Mouse (Mus musculus) A20 (cell line): ENCODE measurements around the gene Ttyh2.

Experiments
- DNase-seq: peaks from one replicate; pipeline ENCODE4 v3.0.0-alpha.2; 2011; ENCODE audit warnings: low read depth, low spot score

Gene Ttyh2

GRCm38 (mm10) chr11:114706358-114706757 is 31.1 kb downstream of the Ttyh2 start:
- no peak for DNase-seq

- DNase-seq = no peak
Observed at GRCm38 (mm10) chr11:114711393-114711792, 36.2 kb downstream of the Ttyh2 start.

GRCm38 (mm10) chr11:114711861-114712260 is 36.6 kb downstream of the Ttyh2 start:
- DNase-seq = no peak

- no peak for DNase-seq
Observed at GRCm38 (mm10) chr11:114714526-114714925, 39.3 kb downstream of the Ttyh2 start.

- no peak for DNase-seq
Observed at GRCm38 (mm10) chr11:114715531-114715930, 40.3 kb downstream of the Ttyh2 start.

GRCm38 (mm10) chr11:114720535-114720934 is 45.3 kb downstream of the Ttyh2 start:
- DNase-seq = no peak

GRCm38 (mm10) chr11:114722438-114722837 is 47.2 kb downstream of the Ttyh2 start:
- no peak for DNase-seq

- DNase-seq = no peak
Observed at GRCm38 (mm10) chr11:114723030-114723429, 47.8 kb downstream of the Ttyh2 start.

- no peak for DNase-seq
Observed at GRCm38 (mm10) chr11:114724787-114725590, 49.8 kb downstream of the Ttyh2 start.

GRCm38 (mm10) chr11:114726965-114727825 is 52.0 kb downstream of the Ttyh2 start, which contains the start of gene Dnaic2:
Gene Dnaic2, plus strand, starts transcription at chr11:114727408.
- DNase-seq = peak; percentile 56

- DNase-seq = no peak
Observed at GRCm38 (mm10) chr11:114727826-114728186, 52.6 kb downstream of the Ttyh2 start.

- DNase-seq = no peak
Observed at GRCm38 (mm10) chr11:114728333-114728732, 53.1 kb downstream of the Ttyh2 start.

GRCm38 (mm10) chr11:114729832-114730363 is 54.7 kb downstream of the Ttyh2 start:
- no peak for DNase-seq

- peak; percentile 49 for DNase-seq
Observed at GRCm38 (mm10) chr11:114731711-114732110, 56.5 kb downstream of the Ttyh2 start.

GRCm38 (mm10) chr11:114732890-114733289 is 57.7 kb downstream of the Ttyh2 start:
- DNase-seq = no peak

GRCm38 (mm10) chr11:114736111-114736510 is 60.9 kb downstream of the Ttyh2 start:
- peak; percentile 43 for DNase-seq

GRCm38 (mm10) chr11:114736913-114737624 is 61.8 kb downstream of the Ttyh2 start:
- peak; percentile 84 for DNase-seq

- peak; percentile 92 for DNase-seq
Observed at GRCm38 (mm10) chr11:114740598-114740997, 65.4 kb downstream of the Ttyh2 start.

- peak; percentile 89 for DNase-seq
Observed at GRCm38 (mm10) chr11:114741451-114741850, 66.2 kb downstream of the Ttyh2 start.

GRCm38 (mm10) chr11:114745134-114745533 is 69.9 kb downstream of the Ttyh2 start:
- DNase-seq = peak; percentile 94

- DNase-seq = peak; percentile 97
Observed at GRCm38 (mm10) chr11:114747564-114748138, 72.4 kb downstream of the Ttyh2 start.
